Mouse (Mus musculus) CH12.LX (cell line): ENCODE results near the gene Myrip. TPM values are rescaled to one million over a fixed set of nuclear protein-coding genes. Genes with fewer than 3 reads are reported as not detected.

Experiments used
- DNase-seq: peaks from one replicate; pipeline ENCODE4 v3.0.0-alpha.2; 2013; ENCODE audit errors: extremely low read depth
- H3K27ac ChIP-seq: 2 replicates; pipeline ENCODE4 v1.5.1; 2012; ENCODE audit warnings: low read depth, mild to moderate bottlenecking, control low read depth, moderate library complexity; ENCODE audit not compliant: insufficient read depth
- H3K27me3 ChIP-seq: replicated peaks from 2 replicates; pipeline ENCODE3; 2012; ENCODE audit warnings: inconsistent platforms
- H3K36me3 ChIP-seq, 2 experiments: replicated peaks in 1 of 2; 2 replicates each; pipeline versions ENCODE3 to v1.6.1; 2012; ENCODE audit warnings: inconsistent platforms in 1 of 2, low read length in 1 of 2, mild to moderate bottlenecking in 1 of 2, mixed read lengths in 1 of 2, moderate library complexity in 1 of 2; ENCODE audit not compliant: control insufficient read depth in 1 of 2, insufficient read depth in 1 of 2
- H3K4me1 ChIP-seq, 2 experiments: 2 replicates each; pipeline ENCODE4 v1.6.1; 2012; ENCODE audit warnings: inconsistent platforms in 1 of 2, moderate library complexity in 1 of 2; ENCODE audit not compliant: insufficient read depth in 2 of 2, control insufficient read depth in 1 of 2
- H3K4me2 ChIP-seq: 2 replicates; pipeline ENCODE4 v1.6.1; 2012; ENCODE audit warnings: low read depth, mild to moderate bottlenecking, control low read depth; ENCODE audit not compliant: poor library complexity, insufficient read depth, severe bottlenecking
- H3K4me3 ChIP-seq, 3 experiments: fragments of 150-350 bp in 1 of 3; sonication (generic) in 1 of 3; replicated peaks in 1 of 3; 2 replicates each; pipeline versions ENCODE3 to v1.5.1; 2011 to 2012; ENCODE audit warnings: low read depth in 2 of 3, low read length in 2 of 3, mild to moderate bottlenecking in 2 of 3, moderate library complexity in 2 of 3, control low read depth in 1 of 3, improper control_type of control experiment in 1 of 3, inconsistent platforms in 1 of 3, mixed read lengths in 1 of 3; ENCODE audit not compliant: poor library complexity in 1 of 3
- H3K79me2 ChIP-seq: replicated peaks from 2 replicates; pipeline ENCODE4 v1.6.1; 2012; ENCODE audit warnings: mild to moderate bottlenecking, moderate library complexity; ENCODE audit not compliant: control insufficient read depth, poor library complexity, insufficient read depth, severe bottlenecking; ENCODE audit errors: extremely low read depth
- H3K9ac ChIP-seq: 2 replicates; pipeline ENCODE4 v1.6.1; 2012; ENCODE audit warnings: low read depth, mild to moderate bottlenecking, control low read depth, moderate library complexity; ENCODE audit not compliant: insufficient read depth
- H3K9me3 ChIP-seq: replicated peaks from 2 replicates; pipeline ENCODE3; 2012; ENCODE audit warnings: low read length, inconsistent platforms, mixed read lengths
- BHLHE40 ChIP-seq: IDR thresholded peaks from 2 replicates; pipeline ENCODE4 v1.6.1; 2011; ENCODE audit warnings: mild to moderate bottlenecking, low read depth, low read length, improper control_type of control experiment
- CTCF ChIP-seq, 2 experiments: IDR thresholded peaks in 1 of 2; conservative IDR thresholded peaks in 1 of 2; 2 replicates each; pipeline ENCODE4 v1.5.1; 2011 to 2012; ENCODE audit warnings: low read depth in 2 of 2, low read length in 2 of 2, improper control_type of control experiment in 1 of 2, inconsistent platforms in 1 of 2, mild to moderate bottlenecking in 1 of 2, moderate library complexity in 1 of 2
- E2F4 ChIP-seq: IDR thresholded peaks from 2 replicates; pipeline ENCODE4 v1.6.1; 2011; ENCODE audit warnings: low read depth, low read length, improper control_type of control experiment; ENCODE audit not compliant: insufficient replicate concordance
- EP300 ChIP-seq: IDR thresholded peaks from 2 replicates; pipeline ENCODE4 v1.6.1; 2011; ENCODE audit warnings: low read length, improper control_type of control experiment
- ETS1 ChIP-seq: conservative IDR thresholded peaks from 2 replicates; pipeline ENCODE4 v1.6.1; 2012; ENCODE audit warnings: low read depth, mild to moderate bottlenecking, inconsistent platforms, low read length, improper control_type of control experiment, moderate library complexity
- IRF4 ChIP-seq: IDR thresholded peaks from 2 replicates; pipeline ENCODE4 v1.6.1; 2014; ENCODE audit warnings: low read depth, mild to moderate bottlenecking, inconsistent platforms, low read length, improper control_type of control experiment
- JUN ChIP-seq: IDR thresholded peaks from 2 replicates; pipeline ENCODE4 v1.6.1; 2011; ENCODE audit warnings: low read depth, mild to moderate bottlenecking, low read length, improper control_type of control experiment, moderate library complexity; ENCODE audit not compliant: insufficient read depth
- KAT2A ChIP-seq: IDR thresholded peaks from 2 replicates; pipeline ENCODE4 v1.6.1; 2012; ENCODE audit warnings: low read length, improper control_type of control experiment, inconsistent platforms; ENCODE audit not compliant: insufficient replicate concordance
- MAFK ChIP-seq: IDR thresholded peaks from 2 replicates; pipeline ENCODE4 v1.6.1; 2011; ENCODE audit warnings: low read length, improper control_type of control experiment; ENCODE audit not compliant: insufficient replicate concordance
- MAX ChIP-seq: IDR thresholded peaks from 2 replicates; pipeline ENCODE4 v1.6.1; 2011; ENCODE audit warnings: low read length, improper control_type of control experiment
- MEF2A ChIP-seq: IDR thresholded peaks from 2 replicates; pipeline ENCODE4 v1.6.1; 2014; ENCODE audit warnings: low read depth, mild to moderate bottlenecking, inconsistent platforms, low read length, improper control_type of control experiment, borderline replicate concordance
- MXI1 ChIP-seq: IDR thresholded peaks from 2 replicates; pipeline ENCODE4 v1.6.1; 2011; ENCODE audit warnings: mild to moderate bottlenecking, low read depth, low read length, improper control_type of control experiment
- MYC ChIP-seq: IDR thresholded peaks from 2 replicates; pipeline ENCODE4 v1.6.1; 2011; ENCODE audit warnings: low read depth, mild to moderate bottlenecking, improper control_type of control experiment, low read length
- PAX5 ChIP-seq: IDR thresholded peaks from 2 replicates; pipeline ENCODE4 v1.6.1; 2012; ENCODE audit warnings: low read length, inconsistent platforms, mixed read lengths
- POLR2A ChIP-seq: IDR thresholded peaks from 2 replicates; pipeline ENCODE4 v1.6.1; 2011; ENCODE audit warnings: low read depth, mild to moderate bottlenecking, improper control_type of control experiment, low read length
- SMC3 ChIP-seq: IDR thresholded peaks from 2 replicates; pipeline ENCODE4 v1.6.1; 2011; ENCODE audit warnings: low read depth, low read length, improper control_type of control experiment
- TCF12 ChIP-seq: IDR thresholded peaks from 2 replicates; pipeline ENCODE4 v1.6.1; 2014; ENCODE audit warnings: low read depth, mild to moderate bottlenecking, inconsistent platforms, low read length, improper control_type of control experiment
- USF1 ChIP-seq: IDR thresholded peaks from 2 replicates; pipeline ENCODE4 v1.6.1; 2014; ENCODE audit warnings: low read depth, mild to moderate bottlenecking, inconsistent platforms, low read length, improper control_type of control experiment
- USF2 ChIP-seq: conservative IDR thresholded peaks from 2 replicates; pipeline ENCODE4 v1.6.1; 2011; ENCODE audit warnings: low read depth, low read length, improper control_type of control experiment
- ZC3H11A ChIP-seq: IDR thresholded peaks from 2 replicates; pipeline ENCODE4 v1.6.1; 2012; ENCODE audit warnings: low read depth, mild to moderate bottlenecking, inconsistent platforms, low read length, improper control_type of control experiment
- ZNF384 ChIP-seq: IDR thresholded peaks from 2 replicates; pipeline ENCODE4 v1.6.1; 2012; ENCODE audit warnings: low read depth, low read length, improper control_type of control experiment, inconsistent platforms
- dilution Hi-C: fragments of 300-500 bp; cut with MboI; formaldehyde crosslinking; loops from 2 replicates; pipeline ENCODE4 v1.14.3; 2020; ENCODE audit warnings: low sequenced_read_pairs; ENCODE audit not compliant: extremely low pct_unique_long_range_greater_than_20kb, extremely low pct_ligation_motif_present
- in situ Hi-C: fragments of 300-500 bp; cut with MboI; formaldehyde crosslinking; loops from 3 replicates; pipeline ENCODE4 v1.14.3; 2019; ENCODE audit warnings: low sequenced_read_pairs, low pct_ligation_motif_present, low pct_unique_long_range_greater_than_20kb, mixed read lengths
- polyA plus RNA-seq: library from polyadenylated mRNA; unstranded; fragments of >175 nt; gene quantifications from 2 replicates; pipeline ENCODE4 v1.2.1, GENCODE M21; 2012; ENCODE audit warnings: low read depth; ENCODE audit not compliant: insufficient read length
- total RNA-seq, 2 experiments: library from RNA; depleted of rRNA; stranded (reverse); fragments of 300-350 nt in 1 of 2; fragments of >200 nt in 1 of 2; gene quantifications; 2 replicates each; pipeline ENCODE4 v1.2.3; 2012 to 2014

Myrip gene
- total and polyA plus RNA-seq, 3 experiments = not detected

DNA sequence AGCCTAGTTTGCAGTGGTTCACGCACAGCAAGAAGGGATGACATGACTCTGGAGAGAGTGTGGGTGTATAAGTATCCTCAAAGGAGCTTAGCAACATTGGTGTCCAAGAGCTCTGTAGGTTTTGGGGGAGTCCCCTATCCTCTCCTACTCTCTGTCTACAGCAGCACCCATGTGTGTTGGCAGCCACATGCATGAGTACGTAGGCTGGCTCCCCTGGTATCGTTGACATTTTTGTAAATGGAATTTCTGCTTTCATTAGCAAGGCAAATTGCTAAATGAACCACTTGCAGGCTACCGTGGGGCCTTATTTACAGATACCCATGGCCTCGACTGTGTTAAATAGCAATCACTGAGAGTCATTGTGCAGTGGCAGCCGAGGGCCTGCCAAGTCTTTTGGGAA is 71.0 kb downstream of the Myrip start:
- Histone ChIP-seq H3K4me1 (peaks cover 17 to 53% of the 10 kb centered on the region in 2 experiments), H3K79me2 (no peaks in the 10 kb centered on the region), H3K9ac (no peak overlapping the region), H3K27ac (peak overlapping the region; percentile 92), H3K4me3 (no peak overlapping the region), H3K27me3 (no peaks in the 10 kb centered on the region), H3K4me2 (peak overlapping the region; percentile 11), H3K9me3 (peaks cover 12% of the 10 kb centered on the region)
- in situ Hi-C loops = loop anchor here (10.0 kb wide), 1 partner anchor 168 kb away; no protein-coding TSS in a partner anchor
- DNase-seq = peak; percentile 76
- TF ChIP-seq MYC (peak; percentile 87; the same call in 1 of the 2 replicates), KAT2A (no peak), BHLHE40 (peak; percentile 48; the same call in 1 of the 2 replicates), MAX (peak; percentile 74), MXI1 (peak; percentile 61; the same call in 1 of the 2 replicates), MAFK (0 out of 2 replicates have a peak, but pooled peaks have one; percentile 12), E2F4 (no peak), MEF2A (no peak; the same call in 1 of the 2 replicates), USF2 (no peak), PAX5 (no peak), JUN (no peak), EP300 (peak; percentile 76), IRF4 (peak; percentile 59; the same call in 1 of the 2 replicates), CTCF (conservative IDR thresholded peaks at IDR 0.05 in 1 of 2, IDR thresholded peaks at IDR 0.05 in 1 of 2; ENCODE audit: low read depth in 2 of 2, low read length in 2 of 2) (no peak), TCF12 (peak; percentile 50; the same call in 1 of the 2 replicates), ETS1 (peak; percentile 50), SMC3 (peak; percentile 8; the same call in 1 of the 2 replicates)
- TF ChIP-seq, all 38 proteins: peak for 10
- dilution Hi-C loops = no loop called here
- H3K36me3 ChIP-seq = no peaks in the 10 kb centered on the region

DNA sequence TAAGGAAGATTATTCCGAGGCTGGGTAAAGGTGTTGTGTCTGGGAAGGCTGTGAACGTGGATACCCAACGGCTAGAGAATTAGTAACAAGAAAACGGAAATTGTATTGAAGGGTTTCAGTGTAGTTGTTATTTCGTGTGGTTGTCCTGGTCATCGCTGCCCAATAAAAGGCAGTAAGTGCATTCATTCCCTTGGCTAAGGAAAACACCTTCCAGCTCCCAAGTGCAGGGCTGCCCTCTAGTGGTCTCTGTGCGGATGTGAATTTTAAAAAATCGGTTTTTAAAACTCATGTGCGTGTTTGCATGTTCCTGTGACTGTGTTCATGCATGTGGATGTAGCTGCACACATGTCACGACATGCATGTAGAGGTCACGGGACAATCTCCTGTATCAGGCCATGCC is 76.4 kb downstream of the Myrip start:
- Histone ChIP-seq H3K79me2 (no peaks in the 10 kb centered on the region), H3K36me3 (no peaks in the 10 kb centered on the region), H3K27me3 (no peaks in the 10 kb centered on the region), H3K4me1 (peaks cover 2 to 50% of the 10 kb centered on the region in 2 experiments; a peak in 3 of 4 replicates), H3K27ac (no peak overlapping the region), H3K9ac (no peak overlapping the region), H3K4me2 (no peak overlapping the region), H3K4me3 (no peak overlapping the region), H3K9me3 (peaks cover 18% of the 10 kb centered on the region)
- peak; percentile 70 for DNase-seq
- TF ChIP-seq POLR2A (no peak), MXI1 (no peak), IRF4 (no peak), CTCF (conservative IDR thresholded peaks at IDR 0.05 in 1 of 2, IDR thresholded peaks at IDR 0.05 in 1 of 2; ENCODE audit: low read depth in 2 of 2, low read length in 2 of 2) (peak; percentile 83 to 98), BHLHE40 (peak; percentile 33; the same call in 1 of the 2 replicates), USF1 (no peak), MAX (no peak), SMC3 (peak; percentile 97), ZNF384 (peak; percentile 61), ZC3H11A (peak; percentile 90)
- in situ Hi-C loops = loop anchor here (10.0 kb wide), 1 partner anchor 173 kb away; no protein-coding TSS in a partner anchor
- dilution Hi-C loops = no loop called here
